Mouse (Mus musculus) lung, embryonic 15.5 days (tissue): ENCODE measurements around the gene Gng7. TPM values are rescaled to one million over a fixed set of nuclear protein-coding genes. Genes with fewer than 3 reads are reported as not detected.
"Not testable (repeated sequence)": the region's sequence is repeated elsewhere in the genome, so short reads cannot be mapped to it uniquely, and the experiment has no call there.

ENCODE experiments used
- ATAC-seq: fragments of 200-750 bp; cut with Nextera tagmentation; 2 replicates; pipeline ENCODE4 v1.8.0; 2017; ENCODE audit warnings: moderate number of reproducible peaks, borderline replicate concordance; ENCODE audit not compliant: low FRiP score, low TSS enrichment; ENCODE audit errors: extremely low read depth
- H3K27ac ChIP-seq: fragments of 300-500 bp; sonication (generic); 2 replicates; pipeline ENCODE4 v1.5.1; 2015; ENCODE audit warnings: moderate library complexity, mild to moderate bottlenecking, inconsistent platforms
- H3K27me3 ChIP-seq: fragments of 300-500 bp; sonication (generic); 2 replicates; pipeline ENCODE4 v1.6.1; 2015; ENCODE audit warnings: inconsistent platforms
- H3K36me3 ChIP-seq: fragments of 300-500 bp; sonication (generic); 2 replicates; pipeline ENCODE4 v1.6.1; 2015; ENCODE audit warnings: inconsistent platforms
- H3K4me1 ChIP-seq: fragments of 300-500 bp; sonication (generic); 2 replicates; pipeline ENCODE4 v1.6.1; 2015; ENCODE audit warnings: inconsistent platforms
- H3K4me2 ChIP-seq: fragments of 300-500 bp; sonication (generic); 2 replicates; pipeline ENCODE4 v1.6.1; 2015; ENCODE audit warnings: inconsistent platforms, mild to moderate bottlenecking, moderate library complexity
- H3K4me3 ChIP-seq: fragments of 300-500 bp; sonication (generic); 2 replicates; pipeline ENCODE4 v1.5.1; 2015; ENCODE audit warnings: mild to moderate bottlenecking, inconsistent platforms
- H3K9ac ChIP-seq: fragments of 300-500 bp; sonication (generic); 2 replicates; pipeline ENCODE4 v1.6.1; 2015; ENCODE audit warnings: inconsistent platforms
- H3K9me3 ChIP-seq: fragments of 300-500 bp; sonication (generic); 2 replicates; pipeline ENCODE4 v1.6.1; 2016; ENCODE audit warnings: inconsistent platforms
- WGBS: fragments of 180-500 bp; shearing (Covaris S2); methylation state at CpG from one replicate; pipeline ENCODE4 v1.1.7; 2015; 5-methylcytosine and 5-hydroxymethylcytosine counted together
- polyA plus RNA-seq: library from polyadenylated mRNA; unstranded; fragments of >200 nt; fragmentation: Nextera tagmentation; extraction: Ambion mirVana; gene quantifications from 2 replicates; pipeline ENCODE4 v1.2.1, GENCODE M21; 2015

Gene Gng7
- polyA plus RNA-seq, 1 experiment from 2014 or later = 6.6 TPM

GRCm38 (mm10) chr10:80990406-80990805 is 24.3 kb downstream of the Gng7 start:
- Histone ChIP-seq H3K36me3 (no peaks in the 10 kb centered on the region), H3K4me2 (no peak overlapping the region), H3K4me1 (peaks cover 19% of the 10 kb centered on the region), H3K27me3 (peaks cover 33% of the 10 kb centered on the region), H3K9ac (no peak overlapping the region), H3K9me3 (no peaks in the 10 kb centered on the region), H3K27ac (no peak overlapping the region), H3K4me3 (no peak overlapping the region)
- ATAC-seq = no peak
- WGBS = 58% methylated on average over 7 of the region's 7 CpGs

- peaks cover 37% of the 10 kb centered on the region for H3K27me3 ChIP-seq
- H3K9me3 ChIP-seq, H3K27ac ChIP-seq, H3K4me3 ChIP-seq, H3K36me3 ChIP-seq, H3K9ac ChIP-seq, H3K4me2 ChIP-seq, ATAC-seq: not testable (repeated sequence)
- H3K4me1 ChIP-seq = peaks cover 21% of the 10 kb centered on the region
- 41% methylated on average over 4 of the region's 4 CpGs for WGBS
Observed at GRCm38 (mm10) chr10:80989854-80990253, 24.9 kb downstream of the Gng7 start.

GRCm38 (mm10) chr10:80989446-80989845 is 25.3 kb downstream of the Gng7 start:
- WGBS = 60% methylated on average over 6 of the region's 6 CpGs
- peaks cover 20% of the 10 kb centered on the region for H3K4me1 ChIP-seq
- H3K27me3 ChIP-seq = peaks cover 35% of the 10 kb centered on the region
- H3K27ac ChIP-seq = no peak overlapping the region
- H3K9ac ChIP-seq = no peak overlapping the region; the same call in 1 of the 2 replicates
- ATAC-seq = no peak
- H3K4me2 ChIP-seq = no peak overlapping the region
- no peaks in the 10 kb centered on the region for H3K9me3 ChIP-seq
- H3K4me3 ChIP-seq = no peak overlapping the region
- no peaks in the 10 kb centered on the region for H3K36me3 ChIP-seq

GRCm38 (mm10) chr10:80987709-80988441 is 26.9 kb downstream of the Gng7 start:
- Histone ChIP-seq H3K4me2 (no peak overlapping the region), H3K4me1 (peaks cover 20% of the 10 kb centered on the region), H3K9ac (no peak overlapping the region), H3K36me3 (no peaks in the 10 kb centered on the region), H3K27ac (peak overlapping the region; percentile 66), H3K4me3 (no peak overlapping the region), H3K27me3 (peaks cover 41% of the 10 kb centered on the region), H3K9me3 (no peaks in the 10 kb centered on the region)
- 9% methylated on average over 10 of the region's 10 CpGs for WGBS
- peak; percentile 93 for ATAC-seq

- Histone ChIP-seq H3K4me2 (no peak overlapping the region), H3K27me3 (peaks cover 41% of the 10 kb centered on the region), H3K4me1 (peaks cover 20% of the 10 kb centered on the region), H3K4me3 (no peak overlapping the region), H3K9ac (no peak overlapping the region), H3K27ac (no peak overlapping the region), H3K9me3 (no peaks in the 10 kb centered on the region), H3K36me3 (no peaks in the 10 kb centered on the region)
- ATAC-seq = no peak
- 58% methylated on average over 6 of the region's 6 CpGs for WGBS
Observed at GRCm38 (mm10) chr10:80986754-80987153, 28.0 kb downstream of the Gng7 start.

GRCm38 (mm10) chr10:80985970-80986701 is 28.6 kb downstream of the Gng7 start:
- H3K4me1 ChIP-seq = peaks cover 20% of the 10 kb centered on the region
- no peak for ATAC-seq
- H3K27ac ChIP-seq = no peak overlapping the region
- H3K4me3 ChIP-seq = peak overlapping the region; percentile 42
- H3K36me3 ChIP-seq = no peaks in the 10 kb centered on the region
- peaks cover 41% of the 10 kb centered on the region for H3K27me3 ChIP-seq
- peak overlapping the region; percentile 20 for H3K9ac ChIP-seq
- no peaks in the 10 kb centered on the region for H3K9me3 ChIP-seq
- WGBS = 32% methylated on average over 13 of the region's 13 CpGs
- H3K4me2 ChIP-seq = peak overlapping the region; percentile 73

GRCm38 (mm10) chr10:80985241-80985969 is 29.3 kb downstream of the Gng7 start:
- peak overlapping the region; percentile 20 for H3K9ac ChIP-seq
- no peaks in the 10 kb centered on the region for H3K36me3 ChIP-seq
- H3K27me3 ChIP-seq = peaks cover 41% of the 10 kb centered on the region
- no peak overlapping the region for H3K27ac ChIP-seq
- peaks cover 20% of the 10 kb centered on the region for H3K4me1 ChIP-seq
- H3K9me3 ChIP-seq = no peaks in the 10 kb centered on the region
- peak overlapping the region; percentile 73 for H3K4me2 ChIP-seq
- peak overlapping the region; percentile 42 for H3K4me3 ChIP-seq
- 7% methylated on average over 37 of the region's 37 CpGs for WGBS
- ATAC-seq = no peak; the same call in 1 of the 2 replicates

GRCm38 (mm10) chr10:80984223-80984622 is 30.5 kb downstream of the Gng7 start:
- Histone ChIP-seq H3K4me2 (no peak overlapping the region), H3K9me3 (no peaks in the 10 kb centered on the region), H3K27me3 (peaks cover 39% of the 10 kb centered on the region), H3K4me3 (no peak overlapping the region), H3K36me3 (no peaks in the 10 kb centered on the region), H3K9ac (no peak overlapping the region), H3K4me1 (peaks cover 20% of the 10 kb centered on the region), H3K27ac (no peak overlapping the region)
- 83% methylated on average over 12 of the region's 12 CpGs for WGBS
- ATAC-seq = no peak

GRCm38 (mm10) chr10:80982381-80982780 is 32.4 kb downstream of the Gng7 start:
- ATAC-seq = no peak
- 51% methylated on average over 4 of the region's 4 CpGs for WGBS
- peaks cover 15% of the 10 kb centered on the region; the same call in 1 of the 2 replicates for H3K4me1 ChIP-seq
- H3K4me2 ChIP-seq = no peak overlapping the region
- no peak overlapping the region for H3K4me3 ChIP-seq
- H3K36me3 ChIP-seq = no peaks in the 10 kb centered on the region
- no peak overlapping the region for H3K27ac ChIP-seq
- no peaks in the 10 kb centered on the region for H3K9me3 ChIP-seq
- no peak overlapping the region for H3K9ac ChIP-seq
- H3K27me3 ChIP-seq = peaks cover 36% of the 10 kb centered on the region

GRCm38 (mm10) chr10:80981564-80982112 is 33.1 kb downstream of the Gng7 start:
- no peak for ATAC-seq
- no peak overlapping the region for H3K27ac ChIP-seq
- H3K9me3 ChIP-seq = no peaks in the 10 kb centered on the region
- WGBS = 49% methylated on average over 7 of the region's 7 CpGs
- H3K4me1 ChIP-seq = peaks cover 12% of the 10 kb centered on the region; the same call in 1 of the 2 replicates
- no peak overlapping the region for H3K4me3 ChIP-seq
- H3K27me3 ChIP-seq = peaks cover 29% of the 10 kb centered on the region
- no peak overlapping the region for H3K4me2 ChIP-seq
- H3K9ac ChIP-seq = no peak overlapping the region
- no peaks in the 10 kb centered on the region for H3K36me3 ChIP-seq

GRCm38 (mm10) chr10:80975478-80975877 is 39.3 kb downstream of the Gng7 start:
- Histone ChIP-seq H3K4me1 (peaks cover 24% of the 10 kb centered on the region), H3K36me3 (no peaks in the 10 kb centered on the region), H3K27me3 (no peaks in the 10 kb centered on the region), H3K4me3 (no peak overlapping the region), H3K4me2 (no peak overlapping the region), H3K9me3 (no peaks in the 10 kb centered on the region), H3K9ac (no peak overlapping the region), H3K27ac (no peak overlapping the region)
- ATAC-seq = no peak
- 85% methylated on average over 11 of the region's 11 CpGs for WGBS
